Mouse (Mus musculus) mouse embryonic stem cell (cell line): ENCODE results near the gene Plau.

Experiments used
- in situ Hi-C, 2 experiments: fragments of 300-500 bp; cut with MboI; formaldehyde crosslinking; loops; 1 replicate in 1 of 2; 3 replicates in 1 of 2; pipeline ENCODE4 v1.14.3; 2019 to 2020; ENCODE audit warnings: low sequenced_read_pairs in 2 of 2, low pct_unique_long_range_greater_than_20kb in 1 of 2, mixed read lengths in 1 of 2; ENCODE audit not compliant: unreplicated experiment in 1 of 2

The Plau gene

GRCm38 (mm10) chr14:20836171-20836904 is at the start of gene Plau:
Gene Plau, plus strand, starts transcription at chr14:20836660.
- in situ Hi-C loops, result no loop called here

DNA sequence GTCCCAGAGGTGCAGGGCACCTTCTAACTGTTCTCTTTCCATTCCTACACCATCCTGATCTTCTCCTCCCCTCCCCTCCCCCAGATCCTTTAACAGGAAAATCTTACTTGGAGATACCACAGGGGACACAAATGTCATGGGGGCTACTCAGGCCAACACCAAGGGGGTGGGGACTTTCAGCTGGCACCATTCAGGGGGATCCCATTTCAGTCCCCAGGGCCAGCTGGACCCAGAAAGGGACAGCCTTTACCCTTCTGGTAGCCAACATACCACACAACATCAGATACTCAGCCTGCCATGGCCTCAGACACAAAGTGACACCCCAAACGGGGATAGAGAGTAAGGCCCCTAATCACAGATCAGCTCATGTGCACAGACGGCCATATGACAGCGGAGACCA is 48.3 kb upstream of the Plau start:
- in situ Hi-C loops, result no loop called here

DNA sequence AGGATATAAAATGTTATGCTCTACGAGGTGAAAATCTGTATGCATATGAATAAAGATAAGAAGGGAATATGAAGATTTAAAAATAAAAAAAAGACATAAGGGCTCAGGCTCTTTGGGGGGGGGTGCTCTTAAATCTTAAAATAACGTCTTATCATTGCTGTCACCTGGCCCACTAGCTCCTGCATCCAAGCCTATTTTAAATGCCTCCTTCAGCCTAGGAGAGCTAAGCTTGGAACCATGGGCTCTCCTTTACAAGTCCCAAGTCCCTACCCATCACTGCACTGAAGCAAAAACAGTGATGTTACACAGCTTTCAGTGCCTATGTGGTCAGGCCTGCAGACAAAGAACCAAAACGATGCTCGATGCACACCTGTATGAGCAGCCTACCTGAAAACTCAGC is 46.9 kb upstream of the Plau start:
- in situ Hi-C loops, result no loop called here

- in situ Hi-C loops, result no loop called here
Measured at GRCm38 (mm10) chr14:20790445-20790844, 46.0 kb upstream of the Plau start.

DNA sequence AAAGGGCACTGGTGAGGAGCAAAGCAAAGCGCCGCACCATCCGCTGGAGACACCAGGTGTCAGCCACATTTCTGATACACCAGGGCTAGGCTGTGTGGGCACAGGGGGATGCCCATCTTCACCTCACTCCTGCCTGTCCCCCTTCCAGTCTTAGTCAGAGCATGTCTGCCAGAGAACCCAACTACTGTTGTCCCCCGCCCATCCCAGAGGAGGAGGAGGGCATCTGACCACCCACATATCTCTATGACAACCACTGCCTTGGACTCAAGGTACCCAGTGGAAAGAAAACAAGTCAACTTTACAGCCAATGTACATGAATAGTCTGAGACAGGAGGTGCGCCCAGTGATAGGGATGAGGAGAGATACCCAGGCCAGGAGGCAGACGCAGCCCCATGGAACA is 45.5 kb upstream of the Plau start:
- in situ Hi-C loops, result no loop called here

DNA sequence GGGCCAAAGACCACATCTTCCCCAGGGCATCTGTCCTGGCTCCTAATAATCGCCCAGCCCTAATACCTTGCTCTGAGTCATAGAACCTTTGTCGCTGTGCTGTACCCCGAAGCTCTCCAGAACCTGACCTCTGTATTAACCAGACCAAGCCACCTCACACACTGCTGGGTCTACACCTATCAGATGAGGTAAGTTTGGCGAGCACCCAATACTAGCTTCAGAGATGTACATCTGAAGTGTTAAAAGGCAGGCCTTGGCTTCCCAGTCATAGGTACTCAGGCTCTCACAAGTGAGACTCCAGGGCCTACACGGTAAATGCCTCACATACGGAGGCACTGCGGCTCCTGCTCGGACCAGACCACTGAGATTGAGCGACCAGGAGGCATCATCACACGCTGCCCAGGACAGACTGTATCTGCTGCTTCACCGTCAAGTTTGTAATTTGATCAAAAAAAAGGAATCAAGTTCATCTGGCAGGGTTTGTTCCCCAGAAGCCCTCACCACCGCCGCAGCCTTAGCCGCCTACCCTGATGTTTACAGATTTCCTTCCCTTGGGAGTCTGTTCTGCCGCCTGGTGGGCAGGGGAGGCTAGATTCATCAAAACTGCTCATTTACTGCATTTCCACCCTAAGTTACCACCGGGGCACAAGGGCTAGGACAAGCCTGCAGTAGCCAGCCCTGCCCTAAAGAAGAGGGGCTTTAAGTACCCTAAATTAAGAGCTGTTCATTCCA is 44.8 kb upstream of the Plau start:
- in situ Hi-C loops, result no loop called here

DNA sequence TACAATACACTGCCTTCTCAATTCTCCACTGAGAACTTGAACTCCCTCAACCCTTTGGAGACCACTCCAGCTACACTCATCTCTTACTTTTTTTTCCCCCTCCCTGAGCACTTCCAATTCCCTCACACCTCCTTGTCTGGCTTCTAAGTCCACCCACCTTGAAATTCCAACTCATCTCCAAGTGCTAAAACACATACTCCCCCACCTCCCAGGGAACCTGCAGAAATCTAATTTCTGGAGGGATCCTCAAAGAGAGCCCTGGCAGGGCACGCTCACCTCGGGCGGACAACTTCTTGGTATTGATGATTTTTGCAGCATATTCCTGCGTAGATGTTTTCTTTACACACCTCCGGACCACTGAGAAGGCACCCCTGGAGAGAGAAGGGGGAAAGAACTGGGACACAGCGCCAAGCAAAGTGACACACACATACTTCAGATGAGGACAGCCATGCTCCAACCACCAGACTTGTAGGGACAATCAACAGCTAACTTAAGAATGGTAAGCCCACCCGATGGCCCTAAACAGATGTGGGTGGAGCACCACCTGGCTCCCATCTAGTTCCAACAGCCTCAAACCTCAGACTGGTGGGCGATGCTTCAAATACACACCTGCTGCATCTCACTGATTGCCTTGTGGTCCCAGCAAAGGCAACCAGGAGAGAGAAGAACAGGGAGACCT is 44.1 kb upstream of the Plau start:
- in situ Hi-C loops, result no loop called here

DNA sequence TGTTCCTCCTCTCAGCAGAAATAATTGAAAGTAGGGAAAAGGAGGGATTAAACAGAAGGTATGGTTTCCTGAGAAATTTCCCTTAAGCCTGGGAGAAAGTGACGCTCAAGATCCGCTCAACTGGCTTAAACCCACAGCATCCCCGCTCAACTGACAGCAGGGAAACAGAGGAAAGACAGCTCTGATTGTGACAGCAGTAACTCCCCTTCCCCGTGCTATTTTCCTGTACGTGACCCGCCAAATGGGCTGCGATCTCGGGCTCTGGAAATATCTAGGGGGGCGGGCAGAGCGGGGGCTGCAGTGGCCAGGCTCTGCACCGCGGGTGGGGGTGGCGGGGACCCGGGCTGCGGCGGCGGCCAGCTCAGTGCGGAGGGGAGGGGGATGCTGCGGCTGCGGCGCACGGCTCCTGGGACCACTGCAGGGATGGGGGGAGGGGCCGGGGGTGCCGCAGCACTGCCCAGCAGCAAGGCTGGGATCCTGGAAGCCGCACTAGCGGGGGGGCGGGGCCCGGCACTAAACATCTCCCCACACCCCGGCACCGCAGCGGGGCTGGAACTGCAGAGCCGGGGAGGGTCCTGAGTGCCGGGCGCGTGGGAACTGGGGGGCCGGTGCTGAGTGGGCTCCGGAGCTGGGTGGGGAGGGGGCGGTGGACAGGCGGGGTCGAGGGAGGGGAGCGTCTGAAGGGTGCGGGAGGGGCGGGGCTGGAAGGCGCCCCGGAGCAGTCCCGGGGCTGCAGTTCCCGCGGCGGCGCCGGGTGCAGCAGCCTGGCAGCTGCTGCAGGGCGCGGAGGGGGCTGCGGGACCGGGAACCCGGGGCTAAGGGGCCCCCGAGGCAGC is 43.3 kb upstream of the Plau start:
- in situ Hi-C loops, result no loop called here

DNA sequence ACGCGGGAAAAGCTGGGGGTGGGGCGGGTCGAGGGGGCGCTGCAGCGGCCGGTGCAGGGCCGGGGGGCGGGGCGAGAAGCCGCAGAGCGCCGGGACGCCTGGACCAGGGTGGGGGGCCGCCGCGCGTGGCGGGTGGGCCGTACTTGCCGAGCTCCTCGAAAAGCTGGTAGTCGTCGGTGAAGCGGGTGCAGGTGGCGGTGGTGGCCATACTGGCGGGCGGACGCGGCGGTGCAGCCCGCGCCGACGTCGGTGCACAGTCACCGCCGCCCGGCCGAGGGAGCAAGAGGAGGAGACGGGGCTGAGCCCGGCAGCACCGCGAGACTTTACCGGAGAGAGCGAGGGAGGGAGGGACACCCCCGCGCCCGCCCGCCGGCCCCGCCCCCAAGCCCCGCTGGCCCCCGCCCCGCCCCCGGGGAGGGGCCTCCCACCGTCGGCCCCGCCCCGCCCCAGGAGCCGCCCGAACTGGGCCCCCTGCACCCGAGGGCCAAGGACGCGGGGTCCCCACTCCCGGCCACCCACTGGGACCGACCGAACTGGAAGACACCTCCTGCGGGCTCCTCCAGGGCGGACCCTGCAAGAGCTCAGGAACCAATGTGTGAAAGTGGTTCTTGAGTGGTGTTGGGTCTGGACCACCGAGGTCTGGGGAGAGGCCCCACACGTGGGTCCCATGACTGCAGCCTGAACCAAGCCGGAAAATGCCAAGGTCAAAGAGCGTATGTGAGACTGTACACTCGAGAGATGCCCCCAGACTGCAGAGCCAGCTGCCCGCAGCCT is 42.5 kb upstream of the Plau start, which contains the start of gene Camk2g:
Gene Camk2g, minus strand, starts transcription at position 331 of the 774 bp plus-strand sequence.
- in situ Hi-C loops, result no loop called here

DNA sequence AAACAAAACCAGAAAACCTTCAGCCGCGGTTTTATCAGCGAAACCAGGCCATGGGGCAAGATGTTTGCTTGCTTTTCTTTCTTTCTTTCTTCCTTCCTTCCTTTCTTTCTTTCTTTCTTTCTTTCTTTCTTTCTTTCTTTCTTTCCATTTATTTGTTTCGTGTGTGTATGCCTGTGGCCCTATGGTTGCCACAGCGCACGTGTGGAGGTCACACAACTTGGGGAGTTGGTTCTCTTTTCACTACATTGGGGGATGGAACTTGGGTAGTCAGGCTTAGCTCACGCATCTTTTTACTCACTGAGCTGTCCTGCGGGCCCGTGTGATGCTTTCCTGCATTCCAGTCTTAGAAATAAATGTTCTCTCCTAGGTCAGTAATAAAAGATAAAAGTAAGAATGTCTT is 41.9 kb upstream of the Plau start:
- in situ Hi-C loops, result no loop called here

DNA sequence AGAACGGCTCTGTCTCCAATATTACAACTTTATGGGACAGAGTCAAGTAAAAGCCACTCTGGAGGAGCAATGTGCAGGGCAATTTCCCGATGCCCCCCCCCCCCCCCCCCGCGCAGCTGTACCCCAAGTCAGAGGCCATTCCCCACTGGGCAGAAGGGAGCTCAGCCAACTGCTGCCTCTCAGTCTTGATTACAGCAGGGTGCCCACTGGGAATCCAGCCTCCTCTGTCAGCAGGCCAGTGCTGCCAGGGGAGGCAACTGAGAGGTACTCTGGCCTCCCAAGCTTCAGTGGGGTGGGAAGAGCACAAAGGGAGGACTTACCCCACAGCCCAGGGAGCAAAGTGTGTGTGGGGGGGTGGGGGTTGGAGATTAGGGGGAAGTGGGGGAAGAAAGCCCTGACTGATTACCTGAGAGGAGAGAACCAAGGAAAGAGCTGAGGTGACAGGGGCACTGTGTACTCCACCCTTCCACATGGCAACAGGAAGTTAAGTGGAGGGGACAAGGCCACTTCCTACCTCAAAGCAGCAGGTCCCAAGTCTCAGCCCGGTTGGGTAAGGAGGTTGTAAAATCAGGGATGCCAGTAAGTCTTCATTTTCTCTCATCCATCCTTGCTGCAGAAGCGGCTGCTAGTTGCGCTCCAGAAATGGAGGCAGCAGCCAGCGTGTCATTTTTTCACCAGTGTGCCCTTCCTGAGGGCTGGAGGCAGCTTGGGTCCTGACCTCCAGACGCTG is 40.9 kb upstream of the Plau start:
- in situ Hi-C loops, result no loop called here

DNA sequence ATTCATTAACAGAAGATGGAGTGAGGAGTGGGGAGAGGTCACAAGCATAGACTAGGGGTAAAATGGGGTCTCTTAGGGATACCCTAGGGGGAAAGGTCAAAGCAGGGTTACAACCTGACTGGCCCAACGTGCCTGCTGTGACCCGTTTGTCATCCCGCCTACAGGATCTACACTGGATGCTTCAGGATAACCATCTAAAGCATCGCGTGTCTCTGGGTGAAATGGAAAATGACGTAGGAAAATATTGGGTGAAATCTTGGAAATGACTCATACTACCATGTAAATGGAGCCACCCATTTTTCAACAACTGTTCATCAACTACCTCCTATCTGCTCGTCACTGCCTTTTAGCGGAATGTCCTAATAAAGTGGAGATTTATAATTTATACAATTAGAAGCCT is 40.3 kb upstream of the Plau start:
- in situ Hi-C loops, result no loop called here

DNA sequence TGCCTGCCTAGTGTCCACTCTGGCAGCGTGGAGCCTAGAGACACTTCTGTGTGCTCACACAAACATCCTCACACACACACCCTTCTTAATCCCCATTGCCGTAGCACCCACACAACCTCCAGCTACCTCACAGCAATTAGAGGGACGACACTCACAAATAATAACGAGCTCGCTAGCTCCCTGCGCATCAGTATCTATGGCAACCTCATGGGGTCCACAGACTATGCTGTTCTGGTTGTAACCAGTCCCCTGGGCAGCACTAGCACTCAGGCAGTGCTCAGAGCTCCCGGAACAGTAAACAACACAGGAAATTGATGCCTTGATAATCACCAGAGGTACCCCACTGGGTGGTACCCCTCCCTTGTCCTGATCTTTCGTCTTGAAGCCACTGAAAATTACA is 39.8 kb upstream of the Plau start:
- in situ Hi-C loops, result no loop called here

GRCm38 (mm10) chr14:20798300-20798699 is 38.2 kb upstream of the Plau start:
- in situ Hi-C loops, result no loop called here

DNA sequence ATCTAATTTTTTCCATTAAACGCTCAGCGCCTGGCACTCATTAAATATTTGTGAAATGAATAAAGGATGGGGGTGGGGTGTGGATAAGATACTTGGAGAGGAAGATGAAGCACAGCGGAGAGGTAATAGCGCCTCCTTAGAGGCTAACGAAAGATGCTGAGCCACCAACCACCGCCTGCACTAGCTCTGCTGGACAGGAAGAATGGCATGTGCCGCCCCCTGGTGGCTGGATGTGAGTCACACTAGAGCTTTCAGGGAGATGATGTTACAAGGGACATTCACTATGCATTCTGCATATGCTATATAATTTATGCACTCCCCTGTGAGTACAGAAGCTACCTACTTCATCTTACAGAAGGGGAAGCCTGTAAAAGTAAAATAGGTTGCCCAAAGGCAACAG is 37.7 kb upstream of the Plau start:
- in situ Hi-C loops, result no loop called here

DNA sequence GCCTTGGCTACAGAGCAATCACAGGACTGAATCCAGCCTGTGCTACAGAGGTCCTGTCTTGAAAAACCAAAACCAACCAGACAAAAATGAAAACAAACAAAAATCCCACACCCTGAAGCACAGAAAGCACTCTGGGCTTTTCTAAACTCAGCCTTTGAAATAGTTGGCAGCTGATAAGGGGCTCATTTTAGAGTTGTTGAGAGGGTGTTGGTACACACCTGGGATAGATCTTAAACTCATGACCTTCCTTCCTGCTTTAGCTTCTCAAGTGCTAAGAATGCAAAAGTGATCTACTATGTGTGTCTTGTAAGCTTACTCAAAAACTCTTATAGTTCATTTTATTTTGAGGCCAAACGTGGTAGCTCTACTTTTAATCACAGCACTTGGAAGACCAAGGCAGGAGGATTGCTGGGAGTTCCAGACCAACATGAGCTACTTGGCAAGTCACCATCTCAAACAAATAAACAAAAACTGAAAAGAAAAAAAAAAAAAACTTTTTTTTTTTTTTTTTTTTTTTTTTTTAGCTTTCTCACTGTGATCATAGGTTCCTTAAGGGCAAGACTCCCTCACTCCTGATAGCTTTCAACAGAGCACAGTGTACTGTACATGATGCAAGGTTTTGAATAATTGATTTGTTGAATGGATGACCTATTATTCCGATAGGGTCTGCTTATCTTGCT is 33.4 kb upstream of the Plau start:
- in situ Hi-C loops, result loop anchor here (5.0 to 10.0 kb wide), 2 partner anchors 69 to 72 kb away; no protein-coding TSS in a partner anchor

DNA sequence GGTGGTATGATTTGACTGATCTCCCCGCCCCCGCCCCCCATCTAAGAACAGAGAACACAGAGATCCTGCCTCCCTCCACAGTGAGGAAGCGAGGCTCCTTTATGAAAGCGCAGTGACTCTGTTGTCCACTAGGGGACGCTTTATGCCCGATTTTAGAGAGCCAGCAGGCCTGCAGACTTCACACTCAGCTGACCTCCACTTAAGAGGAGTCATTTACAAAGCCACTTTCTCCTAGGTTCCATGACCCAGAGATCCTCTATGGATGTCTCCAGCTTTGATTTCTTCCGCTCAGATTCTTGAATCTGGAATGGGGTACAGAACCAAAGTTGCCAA is 32.9 kb upstream of the Plau start:
- in situ Hi-C loops, result loop anchor here (5.0 to 10.0 kb wide), 2 partner anchors 69 to 71 kb away; no protein-coding TSS in a partner anchor
